Mouse (Mus musculus): ENCODE data around the gene Smyd5. TPM values are rescaled to one million over a fixed set of nuclear protein-coding genes. Genes with fewer than 3 reads are reported as not detected.

The Smyd5 gene
- total RNA-seq, 2 experiments from 2014 or later, result 54.8 to 55.3 TPM

DNA sequence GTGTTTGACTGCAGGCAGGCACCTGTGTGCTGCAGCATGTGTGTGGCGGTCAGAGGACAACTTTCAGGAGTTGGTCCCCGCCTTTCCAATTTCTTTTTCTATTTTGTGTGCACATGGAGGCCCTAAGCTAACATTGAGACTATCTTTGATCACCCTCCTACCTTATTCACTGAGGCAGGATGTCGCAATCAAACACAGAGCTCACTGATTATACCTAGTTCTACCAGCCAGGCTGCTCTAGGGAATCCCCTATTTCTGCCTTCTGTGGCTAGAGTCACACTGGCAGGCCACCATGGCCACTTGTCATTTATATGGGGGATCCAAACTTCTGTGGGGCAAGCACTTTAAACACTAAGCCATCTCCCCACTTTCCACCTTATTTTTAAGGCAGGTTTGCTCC, 57.9 kb downstream of the Smyd5 start:
- no peak for DNase-seq (ENCODE audit: low spot score in 2 of 2)

- DNase-seq (ENCODE audit: low spot score in 2 of 2), result no peak
Measured at GRCm38 (mm10) chr6:85490252-85490651, 58.5 kb downstream of the Smyd5 start.

GRCm38 (mm10) chr6:85491606-85492005, 59.8 kb downstream of the Smyd5 start:
- no peak for DNase-seq (ENCODE audit: low spot score in 2 of 2)

Other genes with a start within 250 kb of the Smyd5 start
- 10 to 100 TPM; 32.5 to 42.6 TPM for gene Emx1, start 244.6 kb upstream of the Smyd5 start, total RNA-seq (2021)
- 100 to 1,000 TPM; 163 to 164 TPM for gene Sfxn5, start 98.6 kb upstream of the Smyd5 start, total RNA-seq (2021)
- 10 to 100 TPM; 81.7 to 82.1 TPM for gene Rab11fip5, start 57.4 kb upstream of the Smyd5 start, total RNA-seq (2021)
- not detected for gene Noto, start 8.1 kb upstream of the Smyd5 start, total RNA-seq (2021)
- gene Cct7, start 19.5 kb downstream of the Smyd5 start, total RNA-seq (2021), result 100 to 1,000 TPM; 227 to 234 TPM
- 10 to 100 TPM; 20.3 to 28.0 TPM for gene Pradc1, start 20.0 kb downstream of the Smyd5 start, total RNA-seq (2021)
- gene Fbxo41, start 71.0 kb downstream of the Smyd5 start, total RNA-seq (2021), result 10 to 100 TPM; 91.2 to 92.5 TPM
- gene Egr4, start 81.6 kb downstream of the Smyd5 start, total RNA-seq (2021), result 10 to 100 TPM; 52.1 to 74.8 TPM
- gene Alms1, start 155.5 kb downstream of the Smyd5 start, total RNA-seq (2021), result 1 to 10 TPM; 8.5 to 9.4 TPM

All from left cerebral cortex, adult 18-20 months (tissue).